Mouse (Mus musculus): Measurements from ENCODE around the gene Gm10447.
A peak's percentile ranks its signal among the peaks of the same experiment; 100 is the strongest.

The Gm10447 gene

GRCm38 (mm10) chr11:53456474-53457371 is at the start of gene Gm10447, which contains the start of gene Shroom1:
Gene Gm10447 (minus strand): TSS chr11:53457110.
Gene Shroom1 (plus strand): TSS chr11:53457205.
- DNase-seq (ENCODE audit: extremely low read depth, insufficient read length, low spot score), result peak; percentile 91

GRCm38 (mm10) chr11:53505026-53505663 is 48.2 kb upstream of the Gm10447 start:
- no peak for DNase-seq (ENCODE audit: extremely low read depth, insufficient read length, low spot score)

DNA sequence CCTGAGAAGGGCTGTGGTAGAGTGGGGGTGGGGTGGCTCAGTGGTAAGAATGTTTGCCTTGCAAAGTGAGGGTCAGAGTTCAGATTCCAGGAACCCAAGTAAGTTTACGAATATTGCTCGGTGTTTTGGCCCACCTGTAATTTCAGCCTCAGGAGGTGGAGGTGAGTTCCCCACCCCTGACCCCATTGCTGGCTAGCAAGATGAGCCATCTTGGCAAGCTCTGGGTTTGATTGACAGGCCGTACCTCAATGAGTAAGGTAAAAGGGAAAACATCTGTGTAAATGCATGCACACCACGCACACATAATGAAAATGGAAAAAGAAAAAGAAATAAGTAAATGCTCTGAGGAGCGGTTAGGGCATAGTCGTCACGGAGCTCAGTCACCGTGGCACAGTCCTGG is 47.5 kb upstream of the Gm10447 start:
- DNase-seq (ENCODE audit: extremely low read depth, insufficient read length, low spot score), result no peak

DNA sequence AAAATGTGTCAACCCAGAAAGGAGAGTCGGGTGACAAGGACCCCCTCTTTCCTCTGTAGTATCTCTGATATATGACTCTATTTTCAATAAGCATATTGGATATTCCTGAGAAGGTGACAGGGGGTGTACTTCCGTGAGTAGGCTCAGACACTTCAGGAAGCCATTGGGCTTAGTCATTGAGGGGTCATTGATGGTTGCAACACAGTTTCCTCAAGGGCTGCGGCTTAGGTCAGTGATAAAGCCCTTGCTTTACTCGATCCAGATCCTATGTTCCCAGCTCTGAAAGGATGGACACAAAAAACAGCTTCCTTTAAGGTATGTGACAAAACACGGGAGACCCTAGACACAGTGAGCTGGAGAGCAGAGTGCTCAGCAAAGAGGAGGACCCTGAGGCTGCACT is 46.8 kb upstream of the Gm10447 start:
- DNase-seq (ENCODE audit: extremely low read depth, insufficient read length, low spot score), result no peak

DNA sequence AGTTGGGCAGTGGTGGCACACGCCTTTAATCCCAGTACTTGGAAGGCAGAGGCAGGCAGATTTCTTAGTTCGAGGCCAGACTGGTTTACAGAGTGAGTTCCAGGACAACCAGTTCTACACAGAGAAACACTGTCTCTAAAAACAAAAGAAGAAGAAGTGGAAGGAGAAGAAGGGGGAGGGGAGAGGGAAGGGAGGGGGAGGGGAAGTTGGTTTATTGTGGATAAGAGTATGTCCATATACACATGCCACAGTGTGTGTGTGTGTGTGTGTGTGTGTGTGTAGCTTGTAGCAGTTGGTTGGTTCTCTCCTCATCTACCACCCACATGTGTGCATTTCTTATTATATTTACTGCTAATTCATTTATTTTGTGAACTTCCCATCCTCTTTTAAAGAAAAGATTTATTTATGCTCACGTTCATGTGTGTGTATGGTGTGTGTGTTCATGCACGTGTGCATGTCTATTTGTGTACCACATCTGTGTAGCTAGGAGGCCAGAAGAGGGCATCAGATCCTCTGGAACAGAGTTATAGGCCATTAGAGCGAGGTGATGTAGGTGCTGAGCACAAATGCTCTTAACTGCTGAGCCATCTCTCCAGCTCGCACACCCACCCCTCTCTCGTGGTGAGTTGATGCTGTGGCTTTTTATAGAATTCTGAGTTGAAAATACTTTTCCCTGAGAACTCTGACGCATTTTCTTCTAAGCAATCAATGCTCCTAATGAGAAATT is 45.3 kb upstream of the Gm10447 start:
- no peak for DNase-seq (ENCODE audit: extremely low read depth, insufficient read length, low spot score)

- DNase-seq (ENCODE audit: extremely low read depth, insufficient read length, low spot score), result peak; percentile 64
Observed at GRCm38 (mm10) chr11:53500569-53500968, 43.7 kb upstream of the Gm10447 start.

GRCm38 (mm10) chr11:53496946-53497345 is 40.0 kb upstream of the Gm10447 start:
- DNase-seq (ENCODE audit: extremely low read depth, insufficient read length, low spot score), result no peak

GRCm38 (mm10) chr11:53495417-53495816 is 38.5 kb upstream of the Gm10447 start:
- no peak for DNase-seq (ENCODE audit: extremely low read depth, insufficient read length, low spot score)

- DNase-seq (ENCODE audit: extremely low read depth, insufficient read length, low spot score), result no peak
Observed at GRCm38 (mm10) chr11:53493243-53493955, 36.5 kb upstream of the Gm10447 start.

GRCm38 (mm10) chr11:53491954-53492401 is 35.1 kb upstream of the Gm10447 start:
- no peak for DNase-seq (ENCODE audit: extremely low read depth, insufficient read length, low spot score)

GRCm38 (mm10) chr11:53489421-53489820 is 32.5 kb upstream of the Gm10447 start:
- no peak for DNase-seq (ENCODE audit: extremely low read depth, insufficient read length, low spot score)

GRCm38 (mm10) chr11:53489007-53489406 is 32.1 kb upstream of the Gm10447 start:
- no peak for DNase-seq (ENCODE audit: extremely low read depth, insufficient read length, low spot score)

DNA sequence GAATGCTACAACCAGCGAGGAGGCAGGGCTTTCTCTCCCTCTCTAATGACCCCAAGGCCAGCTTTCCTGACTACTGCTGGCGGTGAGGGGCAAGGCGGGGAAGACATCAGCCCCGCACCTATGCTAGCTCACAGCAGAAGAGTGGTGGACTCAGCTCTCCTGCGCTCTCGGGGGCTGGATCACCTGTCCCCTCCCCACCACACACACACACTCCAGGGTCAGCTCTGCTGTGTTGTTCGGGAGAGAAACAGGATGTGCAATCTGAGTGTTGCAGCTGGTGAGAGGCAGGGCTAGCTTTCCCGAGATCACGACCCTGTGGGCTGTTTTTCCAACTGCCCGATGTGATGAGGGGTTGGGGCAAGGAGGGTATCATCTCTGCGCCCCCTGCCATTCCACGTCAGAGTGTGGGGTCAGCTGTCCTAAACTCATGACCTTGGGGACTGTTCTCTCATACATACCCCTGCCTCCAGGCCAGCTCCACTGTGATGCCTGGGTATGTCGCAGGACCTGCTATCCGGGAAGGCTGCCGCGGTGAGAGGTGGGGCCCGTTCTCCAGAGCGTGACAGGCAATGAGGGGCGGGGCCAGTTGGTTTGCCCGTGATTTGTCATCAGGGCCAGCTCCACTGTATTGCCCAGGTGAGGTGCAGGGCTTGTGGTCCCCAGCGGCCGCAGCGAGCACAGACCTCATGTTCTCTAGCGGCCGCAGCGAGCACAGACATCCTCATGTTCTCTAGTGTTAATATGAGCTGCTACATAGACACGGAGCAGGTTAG is 30.1 kb upstream of the Gm10447 start:
- no peak for DNase-seq (ENCODE audit: extremely low read depth, insufficient read length, low spot score)

DNA sequence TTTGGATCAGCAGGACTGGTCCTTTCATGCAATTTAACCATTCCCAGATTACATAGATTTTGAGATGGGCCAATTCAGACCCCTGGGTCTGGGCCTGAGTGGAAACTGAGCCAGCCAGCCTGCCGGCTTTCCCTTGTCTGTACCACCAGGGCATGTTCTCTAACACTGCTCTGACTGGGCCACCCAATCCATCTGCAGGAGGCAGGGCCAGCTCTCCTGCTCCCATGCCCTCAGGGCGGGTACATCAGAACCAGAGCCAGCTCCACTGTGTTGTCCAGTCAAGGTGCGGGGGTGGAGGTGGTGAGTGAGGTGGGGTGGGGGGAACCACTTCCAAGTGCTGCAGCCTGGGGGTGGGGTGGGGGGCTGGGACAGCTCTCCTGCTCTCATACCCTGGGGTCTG is 29.4 kb upstream of the Gm10447 start:
- DNase-seq (ENCODE audit: extremely low read depth, insufficient read length, low spot score), result no peak

DNA sequence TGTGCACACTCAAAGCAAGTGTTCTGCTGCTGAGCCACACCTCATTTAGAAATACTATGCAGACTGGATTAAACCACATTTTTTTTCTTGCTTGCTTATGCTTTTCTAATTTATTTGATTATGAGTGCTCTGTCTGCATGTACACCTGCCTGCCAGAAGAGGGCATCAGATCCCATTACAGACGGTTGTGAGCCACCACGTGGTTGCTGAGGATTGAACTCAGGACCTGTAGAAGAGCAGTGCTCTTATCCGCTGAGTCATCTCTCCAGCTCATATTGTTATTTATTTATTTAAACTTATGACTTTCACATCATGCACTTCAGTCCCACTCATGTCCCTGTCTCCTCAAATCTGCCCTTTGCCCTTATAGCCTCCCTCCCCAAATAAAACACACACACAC is 28.8 kb upstream of the Gm10447 start:
- no peak for DNase-seq (ENCODE audit: extremely low read depth, insufficient read length, low spot score)

DNA sequence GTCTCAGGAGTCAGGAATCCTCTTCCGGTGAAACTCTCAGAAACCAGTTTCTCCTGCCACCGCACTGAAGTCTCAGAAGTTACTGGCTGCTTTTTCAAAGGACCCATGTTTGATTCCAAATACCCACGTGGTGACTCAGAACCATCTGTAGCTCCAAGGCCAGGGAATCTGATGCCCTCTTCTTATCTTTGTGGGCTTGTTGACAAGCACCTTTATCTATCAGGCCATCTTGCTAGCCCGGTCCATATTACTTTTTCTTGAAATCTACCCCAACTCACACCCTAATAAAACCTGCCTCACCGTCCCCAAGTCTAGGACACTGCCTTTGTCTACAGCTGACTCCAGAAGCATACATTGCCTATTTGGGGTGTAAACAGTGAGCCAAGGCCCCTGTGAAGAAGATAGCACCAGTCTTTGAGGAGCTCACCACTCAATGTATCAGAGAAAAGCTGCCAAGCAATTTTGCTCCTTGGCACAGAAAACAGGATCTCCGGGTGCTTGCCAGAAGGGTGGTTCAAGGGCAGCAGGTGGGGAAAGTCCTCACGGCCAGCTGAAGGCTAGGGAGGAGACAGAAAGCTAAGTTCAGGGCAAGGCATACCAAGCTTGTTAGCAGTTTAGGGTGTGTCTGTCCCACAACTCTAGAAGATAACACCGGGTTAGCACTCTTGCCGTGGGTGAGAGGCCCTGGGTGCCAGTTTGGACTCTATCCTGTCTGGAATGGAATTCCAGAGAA is 26.4 kb upstream of the Gm10447 start:
- peak; percentile 31 for DNase-seq (ENCODE audit: extremely low read depth, insufficient read length, low spot score)

DNA sequence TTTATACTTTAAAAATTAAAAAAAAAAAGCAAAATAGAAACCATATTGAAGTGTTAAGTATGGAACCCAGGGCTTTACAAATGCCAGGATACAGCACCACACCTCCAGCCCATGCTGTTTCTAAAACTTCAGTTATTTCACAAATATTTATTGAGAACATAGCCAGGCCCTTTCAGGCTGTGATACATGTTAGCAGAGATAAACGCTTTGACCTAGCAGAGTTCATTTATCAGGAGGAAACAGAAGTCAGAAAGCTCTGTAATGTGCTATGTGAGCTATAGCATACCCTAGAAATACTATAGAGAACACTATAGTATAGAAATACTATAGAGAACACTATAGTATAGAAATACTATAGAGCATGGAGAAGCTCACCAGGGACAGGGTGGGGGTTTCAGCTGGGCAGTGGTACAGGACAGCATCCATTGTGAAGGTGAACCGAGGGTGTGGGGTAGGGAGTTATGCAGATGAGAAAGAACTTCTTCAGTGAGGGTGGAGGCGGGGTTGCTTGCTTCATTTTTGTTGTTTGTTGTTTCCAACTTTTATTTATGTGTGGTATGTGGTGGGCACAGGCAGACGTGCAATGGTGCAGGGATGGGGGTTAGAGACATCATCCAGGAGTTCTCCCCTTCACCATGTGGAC is 24.3 kb upstream of the Gm10447 start:
- DNase-seq (ENCODE audit: extremely low read depth, insufficient read length, low spot score), result no peak

DNA sequence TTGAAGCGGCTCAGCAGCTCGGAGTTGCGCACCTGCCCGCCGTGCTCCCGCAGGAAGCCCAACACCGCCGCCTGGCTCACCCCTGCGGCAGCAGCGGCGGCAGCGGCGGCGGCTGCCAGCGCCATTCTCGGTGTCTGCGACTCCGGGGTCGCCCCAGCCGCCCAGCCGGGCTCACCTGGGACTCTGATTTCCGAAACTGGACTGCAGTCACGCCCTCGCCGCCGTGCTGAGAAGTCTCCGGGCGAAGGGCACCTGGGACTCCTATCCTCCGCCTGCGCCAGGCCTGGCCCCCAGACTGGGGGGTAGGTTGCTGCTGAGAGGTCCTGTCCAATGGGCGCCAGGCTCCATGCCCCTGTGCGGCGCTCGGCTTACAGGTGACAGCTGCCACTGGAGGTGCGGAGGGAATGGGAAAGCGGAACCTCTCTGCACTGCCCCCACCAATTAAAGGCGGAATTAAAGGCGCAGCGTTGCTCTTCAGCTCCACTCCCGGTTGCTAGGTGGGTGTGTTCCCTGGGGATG is 22.9 kb upstream of the Gm10447 start, which contains the start of the genes Gm9945 and Sowaha:
TSS of gene Gm9945 (plus strand) at position 384 of the 519 bp plus-strand sequence.
TSS of gene Sowaha (minus strand) at position 492 of the 519 bp plus-strand sequence.
- DNase-seq (ENCODE audit: extremely low read depth, insufficient read length, low spot score), result no peak

Measured in 3134 (cell line).